Mouse (Mus musculus): ENCODE results near the gene Hmgn5.

The Hmgn5 gene

GRCm38 (mm10) chrX:109013283-109013682, at the start of gene Hmgn5:
Gene Hmgn5, minus strand, starts transcription at chrX:109013404.
- peak; percentile 94 for DNase-seq (ENCODE audit: low read depth, low spot score)

GRCm38 (mm10) chrX:109047773-109048172, 34.6 kb upstream of the Hmgn5 start:
- no peak for DNase-seq (ENCODE audit: low read depth, low spot score)

GRCm38 (mm10) chrX:109026224-109026623, 13.0 kb upstream of the Hmgn5 start:
- no peak for DNase-seq (ENCODE audit: low read depth, low spot score)

- DNase-seq (ENCODE audit: low read depth, low spot score) = no peak
These were observed 7.7 kb upstream of the Hmgn5 start for GRCm38 (mm10) chrX:109020858-109021257.

GRCm38 (mm10) chrX:109014166-109014565, 962 bp upstream of the Hmgn5 start:
- peak; percentile 41 for DNase-seq (ENCODE audit: low read depth, low spot score)

- peak; percentile 69 for DNase-seq (ENCODE audit: low read depth, low spot score)
These were observed 482 bp upstream of the Hmgn5 start for GRCm38 (mm10) chrX:109013686-109014085.

GRCm38 (mm10) chrX:109012371-109013031, 703 bp downstream of the Hmgn5 start:
- peak; percentile 80 for DNase-seq (ENCODE audit: low read depth, low spot score)

GRCm38 (mm10) chrX:109011611-109012185, 1.5 kb downstream of the Hmgn5 start:
- DNase-seq (ENCODE audit: low read depth, low spot score) = peak; percentile 61

GRCm38 (mm10) chrX:109001277-109001676, 11.9 kb downstream of the Hmgn5 start:
- DNase-seq (ENCODE audit: low read depth, low spot score) = peak; percentile 10

All from CD4-positive, CD25-positive, alpha-beta regulatory T cell, adult 2 months (primary cell).